In genomic region chr3:149203451-149203850, GRCm38 (mm10) we compare ENCODE assay signal across 17 mouse cellular contexts.
DNase-seq lines count a peak whose midpoint lies in the region; TF ChIP-seq lines count a peak whose summit lies in the region.
"Had no signal": no experiment of that assay in that cellular context is flagged by ENCODE, and none has a peak within 500 bp of the region (broad histone marks: within the 10 kb centered on the region; RNA-seq: fewer than 3 reads in every experiment).

No protein-coding gene starts in this region.

- no peak for TF ChIP-seq POLR2A in heart, adult 2 months (IDR thresholded peaks at IDR 0.05; ENCODE audit: insufficient read depth, low read depth, low read length)
- TF ChIP-seq POLR2A in kidney, adult 2 months (IDR thresholded peaks at IDR 0.05; ENCODE audit: low read depth, low read length) = no peak

- peaks cover 3% of the 10 kb centered on the region for H3K4me1 ChIP-seq in heart, adult 2 months (ENCODE audit: control insufficient read depth, insufficient read depth, low read length)
- H3K4me1 ChIP-seq in kidney, adult 2 months (ENCODE audit: control insufficient read depth, insufficient read depth, low read length) = no peaks in the 10 kb centered on the region
- H3K4me1 ChIP-seq: forebrain, embryonic 12.5 days; hindbrain, embryonic 12.5 days; liver, embryonic 12.5 days; midbrain, embryonic 12.5 days had no signal

- H3K27ac ChIP-seq in heart, adult 2 months = peak overlapping the region; percentile 38
- no peak overlapping the region for H3K27ac ChIP-seq in kidney, adult 2 months (ENCODE audit: insufficient read depth, low read depth, low read length)
- H3K27ac ChIP-seq: forebrain, embryonic 12.5 days; hindbrain, embryonic 12.5 days; layer of hippocampus, adult 2 months; liver, embryonic 12.5 days; midbrain, embryonic 12.5 days had no signal

- TF ChIP-seq EP300 in heart, adult 2 months (IDR thresholded peaks at IDR 0.05; ENCODE audit: insufficient read depth, low read depth, low read length) = no peak

- H3K79me2 ChIP-seq in heart, adult 2 months (replicated peaks; ENCODE audit: control insufficient read depth, insufficient read depth, low read length) = no peaks in the 10 kb centered on the region

- no peak for DNase-seq in heart, adult 2 months
- no peak for DNase-seq in heart, postnatal 14 days
- DNase-seq in kidney, adult 2 months = peak; percentile 28
- no peak for DNase-seq in kidney, postnatal 10 days
- DNase-seq in brain, adult 2 months (ENCODE audit: low read depth, low spot score) = peak; percentile 70
- DNase-seq in heart, postnatal 10 days = peak; percentile 19 to 29
- DNase-seq in cerebellum, postnatal 4 days (ENCODE audit: low spot score in 2 of 2) = no peak
- DNase-seq: adrenal gland, postnatal 25 days; B cell, adult 2 months; cerebellum, adult 9-11 months; gastrocnemius, postnatal 36 days; thymus, adult 18-20 months had no signal

- no peak overlapping the region for H3K9ac ChIP-seq in heart, adult 2 months (ENCODE audit: low read depth, low read length)
- H3K9ac ChIP-seq: forebrain, embryonic 12.5 days; hindbrain, embryonic 12.5 days; liver, embryonic 12.5 days; midbrain, embryonic 12.5 days had no signal

- intact Hi-C loops in heart, adult 2 months (cut with DNase I) = no loop called here
- intact Hi-C loops in heart, postnatal 14 days (cut with DNase I) = no loop called here
- intact Hi-C loops in heart, postnatal 10 days (cut with DNase I) = no loop called here

- H3K4me3 ChIP-seq in heart, adult 2 months = no peak overlapping the region
- no peak overlapping the region for H3K4me3 ChIP-seq in kidney, adult 2 months (ENCODE audit: insufficient read depth, low read depth, low read length)
- H3K4me3 ChIP-seq: forebrain, embryonic 12.5 days; hindbrain, embryonic 12.5 days; layer of hippocampus, adult 2 months; liver, embryonic 12.5 days; midbrain, embryonic 12.5 days had no signal

- TF ChIP-seq CTCF in heart, adult 2 months (IDR thresholded peaks at IDR 0.05) = no peak
- no peak for TF ChIP-seq CTCF in kidney, adult 2 months (conservative IDR thresholded peaks at IDR 0.05; ENCODE audit: insufficient read depth, insufficient read length, low read depth, low read length)

- 44% methylated on average over 5 of the region's 5 CpGs for WGBS in heart, adult 2 months
- 76% methylated on average over 5 of the region's 5 CpGs for WGBS in kidney, adult 2 months

- H3K27me3 ChIP-seq in heart, adult 2 months (ENCODE audit: control insufficient read depth, insufficient read depth, low read length) = no peaks in the 10 kb centered on the region
- no peaks in the 10 kb centered on the region for H3K27me3 ChIP-seq in kidney, adult 2 months (replicated peaks; ENCODE audit: control insufficient read depth, insufficient read depth, low read length)
- H3K27me3 ChIP-seq: forebrain, embryonic 12.5 days; hindbrain, embryonic 12.5 days; liver, embryonic 12.5 days; midbrain, embryonic 12.5 days had no signal

- no peaks in the 10 kb centered on the region for H3K36me3 ChIP-seq in heart, adult 2 months (ENCODE audit: control insufficient read depth, insufficient read depth, low read length)
- no peaks in the 10 kb centered on the region for H3K36me3 ChIP-seq in kidney, adult 2 months (ENCODE audit: control insufficient read depth, insufficient read depth, low read length)
- H3K36me3 ChIP-seq: forebrain, embryonic 12.5 days; hindbrain, embryonic 12.5 days; liver, embryonic 12.5 days; midbrain, embryonic 12.5 days had no signal

Comparison
In these comparisons a context has a peak if more than half of its experiments do, and no peak if none do; other contexts are left out.
1. DNase-seq: peak in kidney, adult 2 months (single experiment), brain, adult 2 months (single experiment) and heart, postnatal 10 days (2 of 2); none in heart, adult 2 months (0 of 2), heart, postnatal 14 days (0 of 2), kidney, postnatal 10 days (single experiment) and cerebellum, postnatal 4 days (0 of 2).